Mouse (Mus musculus): Measurements from ENCODE around the gene Ptgis. TPM values are rescaled to one million over a fixed set of nuclear protein-coding genes. Genes with fewer than 3 reads are reported as not detected.

Ptgis gene
- polyA plus RNA-seq, 1 experiment from 2014 or later: 4.2 TPM

- Histone ChIP-seq H3K4me1 (ENCODE audit: control insufficient read depth, insufficient read depth, low read depth, low read length) (no peaks in the 10 kb centered on the region; the same call in 1 of the 2 replicates), H3K4me2 (ENCODE audit: low read length) (no peak overlapping the region), H3K9me3 (ENCODE audit: control insufficient read depth, low read length) (no peaks in the 10 kb centered on the region), H3K27ac (ENCODE audit: low read depth, low read length) (no peak overlapping the region), H3K4me3 (ENCODE audit: low read length) (no peak overlapping the region), H3K27me3 (replicated peaks; ENCODE audit: control insufficient read depth, insufficient read depth, low read length) (no peaks in the 10 kb centered on the region), H3K9ac (ENCODE audit: low read depth, low read length) (no peak overlapping the region), H3K36me3 (ENCODE audit: control insufficient read depth, insufficient read depth, low read length) (no peaks in the 10 kb centered on the region)
- no peak for ATAC-seq
- 90% methylated on average over 6 of the region's 6 CpGs for WGBS
Measured at GRCm38 (mm10) chr2:167224194-167224593, 16.2 kb downstream of the Ptgis start.

GRCm38 (mm10) chr2:167222152-167222551 is 18.3 kb downstream of the Ptgis start:
- no peak overlapping the region for H3K4me3 ChIP-seq (ENCODE audit: low read length)
- H3K4me2 ChIP-seq (ENCODE audit: low read length): no peak overlapping the region
- H3K4me1 ChIP-seq (ENCODE audit: control insufficient read depth, insufficient read depth, low read depth, low read length): no peaks in the 10 kb centered on the region; the same call in 1 of the 2 replicates
- H3K27me3 ChIP-seq (replicated peaks; ENCODE audit: control insufficient read depth, insufficient read depth, low read length): no peaks in the 10 kb centered on the region
- no peaks in the 10 kb centered on the region for H3K36me3 ChIP-seq (ENCODE audit: control insufficient read depth, insufficient read depth, low read length)
- ATAC-seq: no peak
- H3K9me3 ChIP-seq (ENCODE audit: control insufficient read depth, low read length): no peaks in the 10 kb centered on the region
- 21% methylated on average over 7 of the region's 7 CpGs for WGBS
- no peak overlapping the region for H3K27ac ChIP-seq (ENCODE audit: low read depth, low read length)
- no peak overlapping the region for H3K9ac ChIP-seq (ENCODE audit: low read depth, low read length)

- Histone ChIP-seq H3K27me3 (replicated peaks; ENCODE audit: control insufficient read depth, insufficient read depth, low read length) (no peaks in the 10 kb centered on the region), H3K36me3 (ENCODE audit: control insufficient read depth, insufficient read depth, low read length) (no peaks in the 10 kb centered on the region), H3K4me3 (ENCODE audit: low read length) (no peak overlapping the region), H3K9ac (ENCODE audit: low read depth, low read length) (no peak overlapping the region), H3K4me1 (ENCODE audit: control insufficient read depth, insufficient read depth, low read depth, low read length) (no peaks in the 10 kb centered on the region; the same call in 1 of the 2 replicates), H3K9me3 (ENCODE audit: control insufficient read depth, low read length) (no peaks in the 10 kb centered on the region), H3K4me2 (ENCODE audit: low read length) (no peak overlapping the region), H3K27ac (ENCODE audit: low read depth, low read length) (no peak overlapping the region)
- ATAC-seq: no peak
- WGBS: 88% methylated on average over 13 of the region's 13 CpGs
Measured at GRCm38 (mm10) chr2:167221159-167221845, 19.1 kb downstream of the Ptgis start.

- no peak overlapping the region for H3K4me3 ChIP-seq (ENCODE audit: low read length)
- H3K4me2 ChIP-seq (ENCODE audit: low read length): no peak overlapping the region
- H3K4me1 ChIP-seq (ENCODE audit: control insufficient read depth, insufficient read depth, low read depth, low read length): no peaks in the 10 kb centered on the region; the same call in 1 of the 2 replicates
- no peak overlapping the region for H3K9ac ChIP-seq (ENCODE audit: low read depth, low read length)
- WGBS: 91% methylated on average over 5 of the region's 5 CpGs
- no peak overlapping the region for H3K27ac ChIP-seq (ENCODE audit: low read depth, low read length)
- H3K9me3 ChIP-seq (ENCODE audit: control insufficient read depth, low read length): no peaks in the 10 kb centered on the region
- H3K36me3 ChIP-seq (ENCODE audit: control insufficient read depth, insufficient read depth, low read length): no peaks in the 10 kb centered on the region
- no peaks in the 10 kb centered on the region for H3K27me3 ChIP-seq (replicated peaks; ENCODE audit: control insufficient read depth, insufficient read depth, low read length)
- ATAC-seq: no peak
Measured at GRCm38 (mm10) chr2:167220736-167221135, 19.7 kb downstream of the Ptgis start.

GRCm38 (mm10) chr2:167219154-167219775 is 21.1 kb downstream of the Ptgis start:
- Histone ChIP-seq H3K9me3 (ENCODE audit: control insufficient read depth, low read length) (no peaks in the 10 kb centered on the region), H3K27me3 (replicated peaks; ENCODE audit: control insufficient read depth, insufficient read depth, low read length) (no peaks in the 10 kb centered on the region), H3K27ac (ENCODE audit: low read depth, low read length) (no peak overlapping the region), H3K4me2 (ENCODE audit: low read length) (peak overlapping the region; percentile 45), H3K36me3 (ENCODE audit: control insufficient read depth, insufficient read depth, low read length) (no peaks in the 10 kb centered on the region), H3K4me1 (ENCODE audit: control insufficient read depth, insufficient read depth, low read depth, low read length) (no peaks in the 10 kb centered on the region; the same call in 1 of the 2 replicates), H3K4me3 (ENCODE audit: low read length) (no peak overlapping the region), H3K9ac (ENCODE audit: low read depth, low read length) (peak overlapping the region; percentile 57)
- ATAC-seq: peak; percentile 94
- 44% methylated on average over 8 of the region's 8 CpGs for WGBS

GRCm38 (mm10) chr2:167213666-167214065 is 26.7 kb downstream of the Ptgis start:
- H3K27me3 ChIP-seq (replicated peaks; ENCODE audit: control insufficient read depth, insufficient read depth, low read length): no peaks in the 10 kb centered on the region
- no peak overlapping the region for H3K4me3 ChIP-seq (ENCODE audit: low read length)
- no peaks in the 10 kb centered on the region for H3K4me1 ChIP-seq (ENCODE audit: control insufficient read depth, insufficient read depth, low read depth, low read length)
- no peaks in the 10 kb centered on the region for H3K9me3 ChIP-seq (ENCODE audit: control insufficient read depth, low read length)
- 94% methylated on average over 12 of the region's 12 CpGs for WGBS
- no peak overlapping the region for H3K4me2 ChIP-seq (ENCODE audit: low read length)
- no peaks in the 10 kb centered on the region for H3K36me3 ChIP-seq (ENCODE audit: control insufficient read depth, insufficient read depth, low read length)
- no peak overlapping the region for H3K9ac ChIP-seq (ENCODE audit: low read depth, low read length)
- no peak overlapping the region for H3K27ac ChIP-seq (ENCODE audit: low read depth, low read length)
- ATAC-seq: no peak

GRCm38 (mm10) chr2:167213076-167213475 is 27.3 kb downstream of the Ptgis start:
- no peaks in the 10 kb centered on the region for H3K27me3 ChIP-seq (replicated peaks; ENCODE audit: control insufficient read depth, insufficient read depth, low read length)
- H3K36me3 ChIP-seq (ENCODE audit: control insufficient read depth, insufficient read depth, low read length): no peaks in the 10 kb centered on the region
- no peaks in the 10 kb centered on the region for H3K9me3 ChIP-seq (ENCODE audit: control insufficient read depth, low read length)
- H3K4me1 ChIP-seq (ENCODE audit: control insufficient read depth, insufficient read depth, low read depth, low read length): no peaks in the 10 kb centered on the region
- no peak for ATAC-seq
- H3K4me3 ChIP-seq (ENCODE audit: low read length): no peak overlapping the region
- no peak overlapping the region for H3K9ac ChIP-seq (ENCODE audit: low read depth, low read length)
- no peak overlapping the region for H3K27ac ChIP-seq (ENCODE audit: low read depth, low read length)
- H3K4me2 ChIP-seq (ENCODE audit: low read length): no peak overlapping the region
- 90% methylated on average over 3 of the region's 3 CpGs for WGBS

- Histone ChIP-seq H3K9ac (ENCODE audit: low read depth, low read length) (no peak overlapping the region), H3K36me3 (ENCODE audit: control insufficient read depth, insufficient read depth, low read length) (no peaks in the 10 kb centered on the region), H3K27me3 (replicated peaks; ENCODE audit: control insufficient read depth, insufficient read depth, low read length) (no peaks in the 10 kb centered on the region), H3K4me2 (ENCODE audit: low read length) (no peak overlapping the region), H3K4me3 (ENCODE audit: low read length) (no peak overlapping the region), H3K4me1 (ENCODE audit: control insufficient read depth, insufficient read depth, low read depth, low read length) (no peaks in the 10 kb centered on the region), H3K9me3 (ENCODE audit: control insufficient read depth, low read length) (no peaks in the 10 kb centered on the region), H3K27ac (ENCODE audit: low read depth, low read length) (no peak overlapping the region)
- ATAC-seq: no peak
- 93% methylated on average over 6 of the region's 6 CpGs for WGBS
Measured at GRCm38 (mm10) chr2:167212551-167212950, 27.9 kb downstream of the Ptgis start.

- no peak for ATAC-seq
- 92% methylated on average over 3 of the region's 3 CpGs for WGBS
- H3K27ac ChIP-seq (ENCODE audit: low read depth, low read length): no peak overlapping the region
- no peak overlapping the region for H3K4me2 ChIP-seq (ENCODE audit: low read length)
- no peaks in the 10 kb centered on the region for H3K4me1 ChIP-seq (ENCODE audit: control insufficient read depth, insufficient read depth, low read depth, low read length)
- no peaks in the 10 kb centered on the region for H3K36me3 ChIP-seq (ENCODE audit: control insufficient read depth, insufficient read depth, low read length)
- H3K9me3 ChIP-seq (ENCODE audit: control insufficient read depth, low read length): no peaks in the 10 kb centered on the region
- no peak overlapping the region for H3K4me3 ChIP-seq (ENCODE audit: low read length)
- no peak overlapping the region for H3K9ac ChIP-seq (ENCODE audit: low read depth, low read length)
- no peaks in the 10 kb centered on the region for H3K27me3 ChIP-seq (replicated peaks; ENCODE audit: control insufficient read depth, insufficient read depth, low read length)
Measured at GRCm38 (mm10) chr2:167212089-167212488, 28.3 kb downstream of the Ptgis start.

All from hindbrain, embryonic 16.5 days (tissue).